Mouse (Mus musculus): ENCODE measurements around the gene Tmem221. TPM values are rescaled to one million over a fixed set of nuclear protein-coding genes. Genes with fewer than 3 reads are reported as not detected.
A peak's percentile ranks its signal among the peaks of the same experiment; 100 is the strongest.
"Not testable (repeated sequence)": the region's sequence is repeated elsewhere in the genome, so short reads cannot be mapped to it uniquely, and the experiment has no call there.

The Tmem221 gene
- total RNA-seq, 2 experiments from 2014 or later, result not detected

GRCm38 (mm10) chr8:71521634-71522033 lies 37.0 kb downstream of the Tmem221 start:
- peak; percentile 93 for ATAC-seq (replicated peaks; ENCODE audit: low FRiP score, low TSS enrichment, poor library complexity, severe bottlenecking)

- not testable (repeated sequence) for ATAC-seq (replicated peaks; ENCODE audit: low FRiP score, low TSS enrichment, poor library complexity, severe bottlenecking)
Measured at GRCm38 (mm10) chr8:71519037-71519825, 39.4 kb downstream of the Tmem221 start.

- no peak for ATAC-seq (replicated peaks; ENCODE audit: low FRiP score, low TSS enrichment, poor library complexity, severe bottlenecking)
Measured at GRCm38 (mm10) chr8:71516786-71517185, 41.9 kb downstream of the Tmem221 start.

GRCm38 (mm10) chr8:71515043-71515442 lies 43.6 kb downstream of the Tmem221 start:
- ATAC-seq (replicated peaks; ENCODE audit: low FRiP score, low TSS enrichment, poor library complexity, severe bottlenecking), result no peak

- ATAC-seq (replicated peaks; ENCODE audit: low FRiP score, low TSS enrichment, poor library complexity, severe bottlenecking), result no peak
Measured at GRCm38 (mm10) chr8:71513018-71513754, 45.5 kb downstream of the Tmem221 start.

GRCm38 (mm10) chr8:71511644-71512043 lies 47.0 kb downstream of the Tmem221 start, which contains the start of gene Plvap:
Plvap (minus strand) TSS chr8:71511752.
- ATAC-seq (replicated peaks; ENCODE audit: low FRiP score, low TSS enrichment, poor library complexity, severe bottlenecking), result peak; percentile 92

- no peak for ATAC-seq (replicated peaks; ENCODE audit: low FRiP score, low TSS enrichment, poor library complexity, severe bottlenecking)
Measured at GRCm38 (mm10) chr8:71509316-71509715, 49.4 kb downstream of the Tmem221 start.

GRCm38 (mm10) chr8:71507589-71508104 lies 51.0 kb downstream of the Tmem221 start:
- ATAC-seq (replicated peaks; ENCODE audit: low FRiP score, low TSS enrichment, poor library complexity, severe bottlenecking), result 0 out of 2 replicates have a peak, but pooled peaks have one; percentile 25

GRCm38 (mm10) chr8:71505979-71506378 lies 52.7 kb downstream of the Tmem221 start:
- ATAC-seq (replicated peaks; ENCODE audit: low FRiP score, low TSS enrichment, poor library complexity, severe bottlenecking), result no peak

- no peak for ATAC-seq (replicated peaks; ENCODE audit: low FRiP score, low TSS enrichment, poor library complexity, severe bottlenecking)
Measured at GRCm38 (mm10) chr8:71505326-71505725, 53.3 kb downstream of the Tmem221 start.

GRCm38 (mm10) chr8:71504349-71504748 lies 54.3 kb downstream of the Tmem221 start:
- ATAC-seq (replicated peaks; ENCODE audit: low FRiP score, low TSS enrichment, poor library complexity, severe bottlenecking), result no peak

Other genes with a start within 250 kb of the Tmem221 start
- 147 and 161 TPM in 2 replicates for gene Use1, start 192.0 kb downstream of the Tmem221 start, total RNA-seq (2014; fragmentation: Nextera tagmentation)
- gene Use1, start 192.0 kb downstream of the Tmem221 start, total RNA-seq (2017), result 129 and 139 TPM in 2 replicates
- 6.4 and 7.4 TPM in 2 replicates for gene Ocel1, start 187.6 kb downstream of the Tmem221 start, total RNA-seq (2014; fragmentation: Nextera tagmentation)
- 8.1 and 13.8 TPM in 2 replicates for gene Ocel1, start 187.6 kb downstream of the Tmem221 start, total RNA-seq (2017)
- 1.4 and 3.2 TPM in 2 replicates for gene Nr2f6, start 176.9 kb downstream of the Tmem221 start, total RNA-seq (2014; fragmentation: Nextera tagmentation)
- gene Nr2f6, start 176.9 kb downstream of the Tmem221 start, total RNA-seq (2017), result 1.7 TPM in 1 of 2 replicates, not detected in the other
- gene Ushbp1, start 163.1 kb downstream of the Tmem221 start, total RNA-seq (2014; fragmentation: Nextera tagmentation), result not detected in 2 replicates
- gene Ushbp1, start 163.1 kb downstream of the Tmem221 start, total RNA-seq (2017), result not detected in 2 replicates
- gene Babam1, start 162.0 kb downstream of the Tmem221 start, total RNA-seq (2014; fragmentation: Nextera tagmentation), result 107 and 130 TPM in 2 replicates
- gene Babam1, start 162.0 kb downstream of the Tmem221 start, total RNA-seq (2017), result 73.7 and 90.2 TPM in 2 replicates
- gene Ankle1, start 152.9 kb downstream of the Tmem221 start, total RNA-seq (2014; fragmentation: Nextera tagmentation), result 42.2 and 46.2 TPM in 2 replicates
- 13.3 and 23.5 TPM in 2 replicates for gene Ankle1, start 152.9 kb downstream of the Tmem221 start, total RNA-seq (2017)
- gene Abhd8, start 95.2 kb downstream of the Tmem221 start, total RNA-seq (2014; fragmentation: Nextera tagmentation), result 5.3 and 7.1 TPM in 2 replicates
- 4.7 and 6.3 TPM in 2 replicates for gene Abhd8, start 95.2 kb downstream of the Tmem221 start, total RNA-seq (2017)
- gene Mrpl34, start 93.9 kb downstream of the Tmem221 start, total RNA-seq (2014; fragmentation: Nextera tagmentation), result 82.3 and 120 TPM in 2 replicates
- 46.7 and 63.4 TPM in 2 replicates for gene Mrpl34, start 93.9 kb downstream of the Tmem221 start, total RNA-seq (2017)
- gene Dda1, start 89.7 kb downstream of the Tmem221 start, total RNA-seq (2014; fragmentation: Nextera tagmentation), result 31.4 and 47.5 TPM in 2 replicates
- 13.3 and 19.6 TPM in 2 replicates for gene Dda1, start 89.7 kb downstream of the Tmem221 start, total RNA-seq (2017)
- gene Ano8, start 72.9 kb downstream of the Tmem221 start, total RNA-seq (2014; fragmentation: Nextera tagmentation), result 2.4 and 4.5 TPM in 2 replicates
- gene Ano8, start 72.9 kb downstream of the Tmem221 start, total RNA-seq (2017), result 2.3 and 3.4 TPM in 2 replicates
- gene Gtpbp3, start 70.8 kb downstream of the Tmem221 start, total RNA-seq (2014; fragmentation: Nextera tagmentation), result 15.1 and 20.3 TPM in 2 replicates
- 18.7 and 32.1 TPM in 2 replicates for gene Gtpbp3, start 70.8 kb downstream of the Tmem221 start, total RNA-seq (2017)
- 7.2 and 8.9 TPM in 2 replicates for gene Plvap, start 47.1 kb downstream of the Tmem221 start, total RNA-seq (2014; fragmentation: Nextera tagmentation)
- gene Plvap, start 47.1 kb downstream of the Tmem221 start, total RNA-seq (2017), result 6.9 and 9.3 TPM in 2 replicates
- gene Ccdc194, start 33.2 kb downstream of the Tmem221 start, total RNA-seq (2014; fragmentation: Nextera tagmentation), result not detected in 2 replicates
- not detected in 2 replicates for gene Ccdc194, start 33.2 kb downstream of the Tmem221 start, total RNA-seq (2017)
- gene Bst2, start 21.4 kb downstream of the Tmem221 start, total RNA-seq (2014; fragmentation: Nextera tagmentation), result 31.1 and 46.7 TPM in 2 replicates
- 34.9 and 90.9 TPM in 2 replicates for gene Bst2, start 21.4 kb downstream of the Tmem221 start, total RNA-seq (2017)
- 19.9 and 24.4 TPM in 2 replicates for gene Mvb12a, start 15.9 kb downstream of the Tmem221 start, total RNA-seq (2014; fragmentation: Nextera tagmentation)
- gene Mvb12a, start 15.9 kb downstream of the Tmem221 start, total RNA-seq (2017), result 23.9 and 31.7 TPM in 2 replicates
- gene Nxnl1, start 7.7 kb upstream of the Tmem221 start, total RNA-seq (2014; fragmentation: Nextera tagmentation), result not detected in 2 replicates
- gene Nxnl1, start 7.7 kb upstream of the Tmem221 start, total RNA-seq (2017), result not detected in 2 replicates
- gene Slc27a1, start 10.0 kb upstream of the Tmem221 start, total RNA-seq (2014; fragmentation: Nextera tagmentation), result 3.0 and 6.3 TPM in 2 replicates
- 0.95 and 3.1 TPM in 2 replicates for gene Slc27a1, start 10.0 kb upstream of the Tmem221 start, total RNA-seq (2017)
- gene Pgls, start 33.3 kb upstream of the Tmem221 start, total RNA-seq (2014; fragmentation: Nextera tagmentation), result 104 and 132 TPM in 2 replicates
- 76.2 and 80.7 TPM in 2 replicates for gene Pgls, start 33.3 kb upstream of the Tmem221 start, total RNA-seq (2017)
- gene Fam129c, start 38.8 kb upstream of the Tmem221 start, total RNA-seq (2014; fragmentation: Nextera tagmentation), result 15.9 and 42.5 TPM in 2 replicates
- gene Fam129c, start 38.8 kb upstream of the Tmem221 start, total RNA-seq (2017), result 0.14 and 15.0 TPM in 2 replicates
- 55.8 and 58.0 TPM in 2 replicates for gene Colgalt1, start 52.1 kb upstream of the Tmem221 start, total RNA-seq (2014; fragmentation: Nextera tagmentation)
- 40.1 and 44.4 TPM in 2 replicates for gene Colgalt1, start 52.1 kb upstream of the Tmem221 start, total RNA-seq (2017)
- gene Unc13a, start 112.9 kb upstream of the Tmem221 start, total RNA-seq (2014; fragmentation: Nextera tagmentation), result 0.26 and 0.64 TPM in 2 replicates
- gene Unc13a, start 112.9 kb upstream of the Tmem221 start, total RNA-seq (2017), result 0.27 TPM in 1 of 2 replicates, not detected in the other
- gene Jak3, start 117.4 kb upstream of the Tmem221 start, total RNA-seq (2014; fragmentation: Nextera tagmentation), result 5.2 and 10.4 TPM in 2 replicates
- gene Jak3, start 117.4 kb upstream of the Tmem221 start, total RNA-seq (2017), result 1.8 and 4.5 TPM in 2 replicates
- gene Insl3, start 130.3 kb upstream of the Tmem221 start, total RNA-seq (2014; fragmentation: Nextera tagmentation), result 6.4 and 17.6 TPM in 2 replicates
- gene Insl3, start 130.3 kb upstream of the Tmem221 start, total RNA-seq (2017), result 0.88 and 4.8 TPM in 2 replicates
- gene B3gnt3, start 142.9 kb upstream of the Tmem221 start, total RNA-seq (2014; fragmentation: Nextera tagmentation), result 0.42 and 0.79 TPM in 2 replicates
- 0.30 and 0.99 TPM in 2 replicates for gene B3gnt3, start 142.9 kb upstream of the Tmem221 start, total RNA-seq (2017)
- gene Fcho1, start 166.8 kb upstream of the Tmem221 start, total RNA-seq (2014; fragmentation: Nextera tagmentation), result 183 and 235 TPM in 2 replicates
- gene Fcho1, start 166.8 kb upstream of the Tmem221 start, total RNA-seq (2017), result 68.1 and 88.4 TPM in 2 replicates

All from megakaryocyte-erythroid progenitor cell, adult 5-6 weeks (primary cell).